Mouse (Mus musculus): Measurements from ENCODE around the gene Cluh. TPM values are rescaled to one million over a fixed set of nuclear protein-coding genes. Genes with fewer than 3 reads are reported as not detected.

Gene Cluh
- polyA plus RNA-seq, 1 experiment: 37.1 TPM

- no peaks in the 10 kb centered on the region for H3K4me1 ChIP-seq (ENCODE audit: control insufficient read depth, insufficient read depth, low read length)
- TF ChIP-seq CTCF (IDR thresholded peaks at IDR 0.05; ENCODE audit: control insufficient read depth, insufficient read depth, insufficient replicate concordance, low read depth, low read length) (no peak), POLR2A (IDR thresholded peaks at IDR 0.05; ENCODE audit: control insufficient read depth, low read depth, low read length) (no peak)
These were observed 11.0 kb downstream of the Cluh start for GRCm38 (mm10) chr11:74660336-74660735.

GRCm38 (mm10) chr11:74661641-74662040, 12.3 kb downstream of the Cluh start:
- Histone ChIP-seq H3K27me3 (ENCODE audit: control insufficient read depth, insufficient read depth, low read length) (no peaks in the 10 kb centered on the region), H3K4me1 (ENCODE audit: control insufficient read depth, insufficient read depth, low read length) (no peaks in the 10 kb centered on the region), H3K36me3 (ENCODE audit: control insufficient read depth, insufficient read depth, low read length) (peaks cover 6% of the 10 kb centered on the region; the same call in 1 of the 2 replicates), H3K27ac (ENCODE audit: control insufficient read depth, insufficient read depth, low read depth, low read length) (no peak overlapping the region), H3K4me3 (ENCODE audit: control insufficient read depth, low read depth, low read length) (no peak overlapping the region)
- TF ChIP-seq POLR2A (IDR thresholded peaks at IDR 0.05; ENCODE audit: control insufficient read depth, low read depth, low read length) (no peak), CTCF (IDR thresholded peaks at IDR 0.05; ENCODE audit: control insufficient read depth, insufficient read depth, insufficient replicate concordance, low read depth, low read length) (no peak)

More at GRCm38 (mm10) chr11:74660336-74660735, 11.0 kb downstream of the Cluh start:
- no peaks in the 10 kb centered on the region for H3K27me3 ChIP-seq (ENCODE audit: control insufficient read depth, insufficient read depth, low read length)
- H3K4me3 ChIP-seq (ENCODE audit: control insufficient read depth, low read depth, low read length): no peak overlapping the region
- H3K27ac ChIP-seq (ENCODE audit: control insufficient read depth, insufficient read depth, low read depth, low read length): no peak overlapping the region
- peaks cover 6% of the 10 kb centered on the region; the same call in 1 of the 2 replicates for H3K36me3 ChIP-seq (ENCODE audit: control insufficient read depth, insufficient read depth, low read length)

GRCm38 (mm10) chr11:74662221-74662620, 12.9 kb downstream of the Cluh start:
- Histone ChIP-seq H3K4me3 (ENCODE audit: control insufficient read depth, low read depth, low read length) (no peak overlapping the region), H3K27ac (ENCODE audit: control insufficient read depth, insufficient read depth, low read depth, low read length) (no peak overlapping the region), H3K36me3 (ENCODE audit: control insufficient read depth, insufficient read depth, low read length) (peaks cover 6% of the 10 kb centered on the region), H3K4me1 (ENCODE audit: control insufficient read depth, insufficient read depth, low read length) (no peaks in the 10 kb centered on the region), H3K27me3 (ENCODE audit: control insufficient read depth, insufficient read depth, low read length) (no peaks in the 10 kb centered on the region)
- no peak for TF ChIP-seq CTCF (IDR thresholded peaks at IDR 0.05; ENCODE audit: control insufficient read depth, insufficient read depth, insufficient replicate concordance, low read depth, low read length)
- TF ChIP-seq POLR2A (IDR thresholded peaks at IDR 0.05; ENCODE audit: control insufficient read depth, low read depth, low read length): no peak

GRCm38 (mm10) chr11:74664279-74664678, 15.0 kb downstream of the Cluh start:
- H3K36me3 ChIP-seq (ENCODE audit: control insufficient read depth, insufficient read depth, low read length): peaks cover 6% of the 10 kb centered on the region
- TF ChIP-seq CTCF (IDR thresholded peaks at IDR 0.05; ENCODE audit: control insufficient read depth, insufficient read depth, insufficient replicate concordance, low read depth, low read length): no peak
- TF ChIP-seq POLR2A (IDR thresholded peaks at IDR 0.05; ENCODE audit: control insufficient read depth, low read depth, low read length): no peak

GRCm38 (mm10) chr11:74664906-74665305, 15.6 kb downstream of the Cluh start:
- peaks cover 6% of the 10 kb centered on the region for H3K36me3 ChIP-seq (ENCODE audit: control insufficient read depth, insufficient read depth, low read length)
- no peaks in the 10 kb centered on the region for H3K27me3 ChIP-seq (ENCODE audit: control insufficient read depth, insufficient read depth, low read length)
- no peaks in the 10 kb centered on the region for H3K4me1 ChIP-seq (ENCODE audit: control insufficient read depth, insufficient read depth, low read length)
- H3K4me3 ChIP-seq (ENCODE audit: control insufficient read depth, low read depth, low read length): no peak overlapping the region
- TF ChIP-seq CTCF (IDR thresholded peaks at IDR 0.05; ENCODE audit: control insufficient read depth, insufficient read depth, insufficient replicate concordance, low read depth, low read length): no peak
- no peak for TF ChIP-seq POLR2A (IDR thresholded peaks at IDR 0.05; ENCODE audit: control insufficient read depth, low read depth, low read length)
- H3K27ac ChIP-seq (ENCODE audit: control insufficient read depth, insufficient read depth, low read depth, low read length): no peak overlapping the region

More at GRCm38 (mm10) chr11:74664279-74664678, 15.0 kb downstream of the Cluh start:
- Histone ChIP-seq H3K4me1 (ENCODE audit: control insufficient read depth, insufficient read depth, low read length) (no peaks in the 10 kb centered on the region), H3K27ac (ENCODE audit: control insufficient read depth, insufficient read depth, low read depth, low read length) (no peak overlapping the region), H3K27me3 (ENCODE audit: control insufficient read depth, insufficient read depth, low read length) (no peaks in the 10 kb centered on the region), H3K4me3 (ENCODE audit: control insufficient read depth, low read depth, low read length) (no peak overlapping the region)

GRCm38 (mm10) chr11:74665631-74666283, 16.5 kb downstream of the Cluh start:
- no peak overlapping the region for H3K4me3 ChIP-seq (ENCODE audit: control insufficient read depth, low read depth, low read length)
- peaks cover 6% of the 10 kb centered on the region for H3K36me3 ChIP-seq (ENCODE audit: control insufficient read depth, insufficient read depth, low read length)
- no peaks in the 10 kb centered on the region for H3K4me1 ChIP-seq (ENCODE audit: control insufficient read depth, insufficient read depth, low read length)
- no peak overlapping the region for H3K27ac ChIP-seq (ENCODE audit: control insufficient read depth, insufficient read depth, low read depth, low read length)
- TF ChIP-seq CTCF (IDR thresholded peaks at IDR 0.05; ENCODE audit: control insufficient read depth, insufficient read depth, insufficient replicate concordance, low read depth, low read length): no peak
- TF ChIP-seq POLR2A (IDR thresholded peaks at IDR 0.05; ENCODE audit: control insufficient read depth, low read depth, low read length): no peak
- H3K27me3 ChIP-seq (ENCODE audit: control insufficient read depth, insufficient read depth, low read length): no peaks in the 10 kb centered on the region

GRCm38 (mm10) chr11:74666284-74666652, 17.0 kb downstream of the Cluh start:
- H3K36me3 ChIP-seq (ENCODE audit: control insufficient read depth, insufficient read depth, low read length): peaks cover 6% of the 10 kb centered on the region
- TF ChIP-seq CTCF (IDR thresholded peaks at IDR 0.05; ENCODE audit: control insufficient read depth, insufficient read depth, insufficient replicate concordance, low read depth, low read length) (no peak), POLR2A (IDR thresholded peaks at IDR 0.05; ENCODE audit: control insufficient read depth, low read depth, low read length) (no peak)

More at GRCm38 (mm10) chr11:74666284-74666652, 17.0 kb downstream of the Cluh start:
- no peak overlapping the region for H3K27ac ChIP-seq (ENCODE audit: control insufficient read depth, insufficient read depth, low read depth, low read length)
- H3K4me3 ChIP-seq (ENCODE audit: control insufficient read depth, low read depth, low read length): no peak overlapping the region
- H3K27me3 ChIP-seq (ENCODE audit: control insufficient read depth, insufficient read depth, low read length): no peaks in the 10 kb centered on the region
- H3K4me1 ChIP-seq (ENCODE audit: control insufficient read depth, insufficient read depth, low read length): no peaks in the 10 kb centered on the region
